Mouse (Mus musculus) G1E-ER4 (cell line): Measurements from ENCODE around the gene Zfp148. TPM values are rescaled to one million over a fixed set of nuclear protein-coding genes. Genes with fewer than 3 reads are reported as not detected.

Experiments
- GATA1 ChIP-seq: IDR thresholded peaks from one replicate; pipeline ENCODE4 v1.8.0; 2012; ENCODE audit warnings: low read length, inconsistent platforms
- polyA plus RNA-seq: library from polyadenylated mRNA; stranded (reverse); fragments of >175 nt; gene quantifications from 2 replicates; pipeline ENCODE4 v1.2.3, GENCODE M21; 2012

Gene Zfp148
- polyA plus RNA-seq, 1 experiment, result 7.5 TPM

- TF ChIP-seq GATA1, result no peak
Measured at GRCm38 (mm10) chr16:33372611-33373010, 8.0 kb upstream of the Zfp148 start.

- TF ChIP-seq GATA1, result no peak
Measured at GRCm38 (mm10) chr16:33373326-33373725, 7.3 kb upstream of the Zfp148 start.

GRCm38 (mm10) chr16:33376266-33376665 is 4.4 kb upstream of the Zfp148 start:
- no peak for TF ChIP-seq GATA1

GRCm38 (mm10) chr16:33379219-33379943 is 1.3 kb upstream of the Zfp148 start:
- TF ChIP-seq GATA1, result no peak

DNA sequence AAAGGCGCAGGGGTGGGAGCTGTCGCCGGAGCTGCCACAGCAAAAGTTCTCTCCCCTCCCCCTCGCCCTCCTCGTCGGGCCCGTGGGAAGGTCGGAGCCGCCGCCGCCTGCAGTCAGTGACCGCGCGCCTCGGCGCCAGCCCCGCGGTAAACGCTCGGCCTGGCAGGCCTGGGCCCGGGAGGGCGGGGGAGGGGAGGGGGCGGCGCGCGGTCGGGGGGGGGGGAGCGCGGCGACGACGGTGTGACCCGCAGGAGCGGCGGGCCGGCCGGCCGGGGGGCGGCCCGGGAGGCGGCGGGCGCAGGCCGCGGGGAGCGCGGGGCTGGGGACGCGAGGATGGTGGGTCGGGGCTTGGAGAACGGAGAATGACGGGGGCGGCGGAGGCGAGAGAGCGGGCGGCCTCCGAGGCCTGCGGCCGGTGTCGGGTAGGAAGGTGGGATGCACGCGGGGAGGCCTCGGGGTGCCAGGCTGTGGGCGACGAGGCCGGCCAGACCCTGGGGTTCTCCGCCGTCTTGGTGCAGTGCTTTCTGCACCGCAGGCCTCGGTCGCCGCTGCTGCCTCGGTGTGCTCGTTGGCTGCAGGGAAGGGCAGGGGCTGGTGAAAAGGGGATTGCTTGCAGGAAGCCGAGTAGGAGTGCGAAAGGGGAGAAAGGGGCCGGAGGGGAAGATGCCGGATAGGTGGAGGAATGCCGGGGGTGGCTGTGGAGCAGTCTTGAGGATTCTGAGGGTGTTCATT is 412 bp downstream of the Zfp148 start:
- no peak for TF ChIP-seq GATA1

DNA sequence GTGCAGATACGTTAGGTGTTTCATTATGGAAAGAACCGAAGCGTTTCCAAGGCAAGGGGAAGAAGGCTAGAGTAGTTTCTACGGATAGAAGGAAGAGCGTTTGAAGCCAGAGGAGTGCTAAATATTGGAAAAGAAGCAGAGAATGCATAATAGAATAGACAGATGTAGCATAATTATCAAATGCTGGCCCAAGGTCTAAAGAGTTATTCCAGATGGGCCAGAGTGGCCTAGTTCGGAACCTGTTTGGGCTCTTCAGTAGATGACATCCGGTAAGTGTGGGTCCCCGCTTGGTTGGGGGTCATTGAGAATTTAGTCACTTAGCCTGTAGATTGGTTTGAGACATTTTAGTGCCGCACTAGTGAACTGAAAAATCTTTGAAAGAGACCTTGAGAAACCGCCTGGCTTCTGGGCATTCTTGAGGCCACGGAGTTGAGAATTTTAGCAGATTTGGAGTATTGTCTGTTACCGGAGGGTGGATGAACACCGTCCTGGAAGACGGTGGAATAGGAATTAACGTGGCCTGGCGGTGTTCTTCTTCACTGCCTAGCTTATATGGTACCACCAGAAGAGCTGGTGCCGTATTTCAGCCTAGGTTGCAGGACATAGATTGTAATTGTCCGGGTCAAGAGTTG is 1.1 kb downstream of the Zfp148 start:
- TF ChIP-seq GATA1, result no peak

DNA sequence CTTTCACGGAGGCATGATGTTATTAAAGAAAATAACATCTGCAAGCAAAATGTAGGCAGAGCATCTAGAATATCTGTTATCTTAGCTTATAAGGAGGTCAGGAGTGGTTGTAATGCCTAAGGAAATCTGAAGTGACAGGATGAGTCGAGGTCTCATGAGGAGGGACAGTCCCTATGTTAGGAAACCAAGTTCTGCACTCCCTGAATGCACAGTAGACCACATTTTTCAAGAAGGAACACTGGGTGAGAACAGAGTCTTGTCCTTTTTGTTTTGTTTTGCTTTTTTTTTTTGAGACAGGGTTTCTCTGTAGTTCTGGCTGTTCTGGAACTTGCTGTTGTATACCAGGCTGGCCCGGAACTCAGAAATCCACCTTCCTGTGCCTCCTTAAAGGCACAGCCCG is 1.7 kb downstream of the Zfp148 start:
- TF ChIP-seq GATA1, result no peak

DNA sequence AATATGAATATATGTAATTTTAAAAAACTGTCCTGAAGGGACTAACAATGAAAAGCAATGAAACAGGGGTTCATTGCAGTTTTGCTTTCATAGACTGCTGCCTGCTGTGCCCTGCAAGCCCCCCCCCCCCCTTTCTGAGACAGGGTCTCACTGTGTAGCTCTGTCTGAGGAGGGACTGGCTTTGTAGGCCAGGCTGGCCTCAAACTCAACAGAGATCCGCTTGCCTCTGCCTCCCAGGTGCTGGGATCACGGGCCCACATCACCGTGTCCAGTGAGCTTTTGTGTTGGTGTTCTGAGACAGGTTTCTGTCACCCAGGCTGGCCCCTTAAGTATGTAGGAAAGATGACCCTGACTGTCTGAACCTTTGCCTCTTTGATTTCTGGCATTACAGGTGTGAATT is 2.9 kb downstream of the Zfp148 start:
- no peak for TF ChIP-seq GATA1

DNA sequence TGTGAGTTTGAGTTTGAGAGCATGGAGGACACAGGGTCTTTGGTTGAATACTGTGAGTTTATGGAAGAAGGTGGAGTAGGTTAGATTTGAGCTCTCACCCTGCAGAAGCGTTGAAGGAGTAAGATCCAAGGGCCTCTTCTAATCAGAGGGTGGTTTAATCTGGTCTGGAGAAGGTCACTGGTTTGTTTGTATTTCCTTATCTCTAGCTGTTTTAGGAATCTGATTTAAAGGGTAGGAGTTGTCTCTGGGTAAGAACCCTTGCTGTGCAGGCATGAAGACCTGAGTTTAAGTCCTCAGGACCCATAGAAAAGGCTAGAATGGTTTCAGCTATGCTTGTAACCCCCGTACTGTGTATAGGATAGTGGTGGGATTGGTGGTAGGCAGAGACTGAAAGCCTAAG is 6.4 kb downstream of the Zfp148 start:
- no peak for TF ChIP-seq GATA1

DNA sequence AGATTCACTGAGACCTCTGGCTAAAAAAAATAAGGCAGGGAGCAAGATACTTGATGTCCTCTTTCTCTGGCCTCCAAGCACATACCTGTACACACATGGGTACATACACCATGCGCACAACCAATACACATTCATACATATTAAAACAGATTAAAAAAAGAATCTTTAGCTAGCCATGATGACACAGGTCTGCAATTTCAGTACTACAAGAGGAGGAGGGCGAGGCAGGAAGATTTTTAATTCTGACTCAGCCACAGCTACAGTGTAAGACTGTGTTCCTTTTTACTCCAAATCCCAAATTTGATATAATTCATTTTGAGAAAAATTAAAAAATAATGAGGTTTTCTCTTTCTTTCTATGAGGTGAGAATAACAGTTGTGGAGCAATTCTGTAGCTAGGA is 6.8 kb downstream of the Zfp148 start:
- no peak for TF ChIP-seq GATA1

DNA sequence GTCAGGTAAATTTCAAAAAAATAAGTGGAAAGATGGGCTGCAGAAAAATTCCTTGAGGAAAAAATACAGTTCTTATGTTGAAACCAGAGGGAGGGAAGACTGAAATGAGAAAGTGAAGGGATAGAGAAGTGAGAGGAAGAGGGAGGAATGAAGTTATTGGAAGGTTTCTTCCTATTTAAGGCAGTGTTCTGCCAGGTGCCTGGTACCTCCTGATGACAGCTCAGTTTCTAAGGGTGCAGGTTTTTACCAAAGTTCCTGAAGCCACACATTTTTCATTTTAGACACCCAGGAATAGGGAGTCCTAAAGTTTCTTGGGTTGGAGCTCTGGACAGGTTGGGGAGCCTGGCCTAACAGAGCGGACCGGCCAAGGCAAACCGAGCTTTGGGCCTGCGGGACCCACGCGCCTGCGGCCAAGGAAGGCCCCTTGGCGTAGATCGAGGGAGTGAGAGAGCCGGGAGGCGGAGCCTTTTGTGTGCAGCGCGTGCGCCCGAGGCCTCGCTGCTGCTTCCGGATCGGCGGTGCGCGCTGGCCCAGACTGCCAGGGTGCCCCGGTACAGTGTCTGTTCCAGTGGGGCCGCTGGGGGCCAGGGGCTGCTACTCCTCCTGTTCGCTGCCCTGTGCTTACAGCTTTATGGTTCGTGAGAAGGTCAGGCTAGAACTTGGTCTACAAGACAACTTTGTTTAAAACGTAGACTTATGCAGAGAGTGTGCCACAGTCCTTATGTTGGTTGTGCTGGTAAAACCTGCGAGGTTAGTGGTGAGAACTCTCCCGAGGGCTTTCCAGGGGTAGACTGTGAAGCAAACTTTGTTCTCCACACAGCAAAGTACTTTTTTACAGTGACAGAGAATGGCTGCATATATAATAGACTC is 19.5 kb downstream of the Zfp148 start:
- no peak for TF ChIP-seq GATA1

- TF ChIP-seq GATA1, result no peak
Measured at GRCm38 (mm10) chr16:33400943-33401342, 20.3 kb downstream of the Zfp148 start.

DNA sequence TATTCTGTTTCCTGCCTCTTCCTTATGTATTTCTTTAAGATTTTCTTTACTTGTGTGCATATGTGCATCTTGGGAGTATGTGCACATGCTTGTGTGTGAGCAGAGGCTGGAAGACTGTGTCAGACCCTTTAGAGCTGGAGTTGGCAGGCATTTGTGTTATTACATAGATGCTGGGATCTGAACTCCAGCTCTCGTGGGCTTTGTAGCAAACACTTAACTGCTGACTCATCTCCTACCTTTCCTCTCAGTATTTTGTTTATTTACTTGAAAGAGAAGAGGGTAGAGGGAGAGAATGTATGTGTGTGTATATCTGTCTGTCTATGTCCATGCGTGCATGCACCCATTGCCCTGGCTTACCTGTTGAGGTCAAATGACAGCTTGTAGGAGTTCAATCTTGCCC is 22.6 kb downstream of the Zfp148 start:
- no peak for TF ChIP-seq GATA1

DNA sequence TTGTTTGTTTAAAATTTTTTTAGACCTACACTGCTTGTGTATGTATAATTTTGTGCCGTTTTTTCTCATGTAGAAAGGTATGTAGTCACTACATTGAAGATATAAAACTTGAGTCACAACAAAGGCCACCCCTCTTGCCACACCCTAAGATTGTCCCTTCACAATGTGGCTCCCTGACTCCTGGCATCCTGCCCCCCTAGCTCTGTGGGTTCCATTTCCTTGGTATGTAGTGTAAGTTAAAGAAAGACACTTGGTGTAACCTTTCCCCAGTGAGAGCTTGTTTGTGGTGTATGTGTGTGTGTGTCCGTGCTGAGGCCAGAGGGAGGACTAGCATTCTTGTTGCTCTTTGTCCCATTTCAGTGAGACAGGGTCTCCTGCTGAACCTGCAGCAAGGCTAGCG is 23.4 kb downstream of the Zfp148 start:
- TF ChIP-seq GATA1, result no peak

DNA sequence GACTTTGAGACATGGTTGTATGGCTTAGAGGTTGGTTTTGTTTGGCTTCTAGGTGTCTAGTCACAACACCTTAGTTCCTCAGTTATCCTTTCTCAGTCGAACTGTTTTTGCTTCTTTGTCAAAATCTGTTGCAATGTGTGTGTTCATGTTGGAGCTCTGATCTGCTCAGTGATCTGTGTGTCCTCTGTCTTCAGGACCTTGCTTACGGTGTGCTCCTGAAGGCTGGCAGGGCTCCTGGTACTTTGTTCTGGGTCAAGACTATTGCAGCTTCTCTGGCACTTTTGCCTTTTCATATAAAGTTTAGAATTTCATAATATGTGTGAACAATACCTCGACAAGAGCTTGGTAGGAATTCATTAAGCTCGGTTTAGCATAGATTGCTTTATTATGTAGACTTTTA is 24.9 kb downstream of the Zfp148 start:
- TF ChIP-seq GATA1, result no peak

DNA sequence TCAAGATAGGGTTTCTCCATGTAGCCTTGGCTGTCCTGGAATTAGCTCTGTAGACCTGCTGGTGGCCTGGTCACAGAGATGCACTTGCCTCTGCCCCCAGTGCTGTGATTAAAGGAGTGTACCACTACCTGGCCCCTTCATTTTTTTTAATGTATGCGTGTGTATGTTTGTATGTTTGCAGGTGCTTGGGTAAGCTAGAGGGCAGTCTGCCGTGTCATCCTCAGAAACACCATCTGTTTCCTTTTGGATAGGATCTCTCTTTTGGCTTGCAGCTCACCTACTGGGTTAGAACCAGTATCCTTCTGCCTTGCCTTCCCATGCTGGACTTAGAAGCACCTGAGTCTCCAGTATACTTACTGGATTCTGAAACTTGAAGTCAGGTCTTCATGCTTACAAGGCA is 29.5 kb downstream of the Zfp148 start:
- TF ChIP-seq GATA1, result no peak
